Mouse (Mus musculus) testis, adult 2 months (tissue): ENCODE data around the gene Il6st.

Experiments used
- CTCF ChIP-seq: fragments of 200-500 bp; IDR thresholded peaks from 2 replicates; pipeline ENCODE4 v1.5.1; 2012; ENCODE audit warnings: low read depth, mild to moderate bottlenecking, inconsistent platforms, low read length, moderate library complexity; ENCODE audit not compliant: control insufficient read depth, insufficient read depth, insufficient replicate concordance
- POLR2A ChIP-seq: fragments of 200-500 bp; IDR thresholded peaks from 2 replicates; pipeline ENCODE4 v1.6.1; 2012; ENCODE audit warnings: low read depth, mild to moderate bottlenecking, inconsistent platforms, low read length, moderate library complexity; ENCODE audit not compliant: control insufficient read depth

DNA sequence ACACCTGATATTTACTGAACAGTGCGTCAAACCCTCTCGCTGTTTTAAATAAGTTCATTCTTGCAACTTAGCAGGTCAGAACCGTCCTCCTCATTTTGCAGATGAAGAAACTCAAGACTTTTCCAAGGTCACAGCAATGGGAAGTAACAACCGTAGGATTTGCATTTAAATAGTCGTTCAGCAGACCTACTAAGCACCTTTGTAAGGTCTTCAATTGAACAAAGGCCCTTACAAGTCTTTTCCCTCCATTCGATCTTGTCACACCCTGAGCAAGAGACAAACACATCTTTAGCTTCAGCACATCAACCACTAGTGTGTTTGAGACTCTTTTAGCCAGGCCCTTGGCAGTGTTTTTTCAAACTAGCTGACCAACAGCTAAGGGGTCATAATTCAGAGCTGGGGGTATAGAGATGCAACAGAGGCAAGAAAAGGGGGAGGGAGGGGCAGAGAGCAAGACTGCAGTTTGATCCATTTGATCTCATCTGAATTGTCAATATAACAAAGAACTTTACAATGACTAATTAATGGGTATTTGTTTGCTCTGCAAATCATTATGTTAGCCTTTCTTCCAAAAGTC, 1.4 kb upstream of the Il6st start:
- TF ChIP-seq CTCF (no peak), POLR2A (no peak)
